Mouse (Mus musculus) layer of hippocampus, adult 8-10 months (tissue): Measurements from ENCODE around the gene Stim1. TPM values are rescaled to one million over a fixed set of nuclear protein-coding genes. Genes with fewer than 3 reads are reported as not detected.
"Not testable (repeated sequence)": the region's sequence is repeated elsewhere in the genome, so short reads cannot be mapped to it uniquely, and the experiment has no call there.

Source experiments
- DNase-seq, 2 experiments: peaks; one replicate each; pipeline ENCODE4 v3.0.0; 2022; ENCODE audit warnings: low spot score in 2 of 2
- total RNA-seq, 4 experiments: library from RNA; stranded (reverse); gene quantifications; 2 replicates each; pipeline ENCODE4 v1.2.4; 2022

Gene Stim1
- total RNA-seq, 4 experiments from 2014 or later = 68.2 to 77.4 (median 69.8) TPM

- no peak for DNase-seq
Observed at GRCm38 (mm10) chr7:102358124-102358523, 90.5 kb downstream of the Stim1 start.

GRCm38 (mm10) chr7:102361297-102361696, 93.7 kb downstream of the Stim1 start:
- no peak for DNase-seq

GRCm38 (mm10) chr7:102363853-102364252, 96.2 kb downstream of the Stim1 start:
- DNase-seq = no peak

GRCm38 (mm10) chr7:102369661-102370060, 102.1 kb downstream of the Stim1 start:
- DNase-seq = peak; percentile 85 to 90

- DNase-seq = no peak
Observed at GRCm38 (mm10) chr7:102370526-102370925, 102.9 kb downstream of the Stim1 start.

- DNase-seq = no peak
Observed at GRCm38 (mm10) chr7:102373382-102374072, 105.9 kb downstream of the Stim1 start.

GRCm38 (mm10) chr7:102383221-102383620, 115.6 kb downstream of the Stim1 start:
- no peak for DNase-seq

- DNase-seq = no peak
Observed at GRCm38 (mm10) chr7:102385973-102386372, 118.4 kb downstream of the Stim1 start.

- DNase-seq = no peak
Observed at GRCm38 (mm10) chr7:102389082-102389481, 121.5 kb downstream of the Stim1 start.

- no peak for DNase-seq
Observed at GRCm38 (mm10) chr7:102393898-102394297, 126.3 kb downstream of the Stim1 start.

GRCm38 (mm10) chr7:102395894-102396293, 128.3 kb downstream of the Stim1 start:
- DNase-seq = no peak

GRCm38 (mm10) chr7:102396331-102396730, 128.7 kb downstream of the Stim1 start:
- DNase-seq = no peak

- peak in 1 of 2 experiments; percentile 7 for DNase-seq
Observed at GRCm38 (mm10) chr7:102399180-102399731, 131.7 kb downstream of the Stim1 start.

- no peak for DNase-seq
Observed at GRCm38 (mm10) chr7:102404118-102404517, 136.5 kb downstream of the Stim1 start.

GRCm38 (mm10) chr7:102407440-102407839, 139.8 kb downstream of the Stim1 start:
- DNase-seq = no peak

GRCm38 (mm10) chr7:102415272-102415671, 147.7 kb downstream of the Stim1 start:
- DNase-seq = not testable (repeated sequence)

GRCm38 (mm10) chr7:102415841-102416240, 148.2 kb downstream of the Stim1 start:
- no peak for DNase-seq

GRCm38 (mm10) chr7:102417398-102417797, 149.8 kb downstream of the Stim1 start:
- peak in 1 of 2 experiments; percentile 41 for DNase-seq

- DNase-seq = no peak
Observed at GRCm38 (mm10) chr7:102422036-102422435, 154.4 kb downstream of the Stim1 start.

- DNase-seq = no peak
Observed at GRCm38 (mm10) chr7:102425933-102426685, 158.5 kb downstream of the Stim1 start.

GRCm38 (mm10) chr7:102434344-102434743, 166.7 kb downstream of the Stim1 start:
- no peak for DNase-seq
